Mouse (Mus musculus) heart, postnatal 10 days (tissue): ENCODE results near the gene Rimklb. TPM values are rescaled to one million over a fixed set of nuclear protein-coding genes. Genes with fewer than 3 reads are reported as not detected.
"Not testable (repeated sequence)": the region's sequence is repeated elsewhere in the genome, so short reads cannot be mapped to it uniquely, and the experiment has no call there.

ENCODE experiments used
- DNase-seq, 2 experiments: peaks; one replicate each; pipeline ENCODE4 v3.0.0; 2021
- intact Hi-C: fragments of 180-260 bp; cut with DNase I; formaldehyde crosslinking; loops from one replicate; pipeline ENCODE4 v1.15.1; 2025
- total RNA-seq, 2 experiments: library from RNA; stranded (reverse); gene quantifications; 2 replicates each; pipeline ENCODE4 v1.2.3; 2021

Gene Rimklb
- total RNA-seq, 2 experiments from 2014 or later, result 0.45 TPM; not detected in 1

GRCm38 (mm10) chr6:122505041-122505440 lies 6.5 kb upstream of the Rimklb start:
- intact Hi-C loops, result no loop called here
- DNase-seq, result no peak

GRCm38 (mm10) chr6:122496501-122496900 lies 2.1 kb downstream of the Rimklb start:
- DNase-seq, result peak in 1 of 2 experiments; percentile 53
- intact Hi-C loops, result loop anchor here (1.0 to 10.0 kb wide), 3 partner anchors 23 to 92 kb away; no protein-coding TSS in a partner anchor

- peak; percentile 37 to 49 for DNase-seq
- intact Hi-C loops, result loop anchor here (10.0 kb wide), 1 partner anchor 90 kb away; no protein-coding TSS in a partner anchor
Observed at GRCm38 (mm10) chr6:122495082-122495881, 3.3 kb downstream of the Rimklb start.

GRCm38 (mm10) chr6:122493799-122494472 lies 4.6 kb downstream of the Rimklb start:
- no peak for DNase-seq
- intact Hi-C loops, result loop anchor here (10.0 kb wide), 1 partner anchor 89 kb away; no protein-coding TSS in a partner anchor

GRCm38 (mm10) chr6:122492479-122492878 lies 6.1 kb downstream of the Rimklb start:
- intact Hi-C loops, result loop anchor here (10.0 kb wide), 1 partner anchor 88 kb away; no protein-coding TSS in a partner anchor
- DNase-seq, result no peak

- intact Hi-C loops, result loop anchor here (10.0 kb wide), 1 partner anchor 87 kb away; no protein-coding TSS in a partner anchor
- DNase-seq, result peak; percentile 70 to 81
Observed at GRCm38 (mm10) chr6:122491557-122491956, 7.0 kb downstream of the Rimklb start.

GRCm38 (mm10) chr6:122490929-122491512 lies 7.5 kb downstream of the Rimklb start:
- no peak for DNase-seq
- intact Hi-C loops, result loop anchor here (10.0 kb wide), 1 partner anchor 86 kb away; no protein-coding TSS in a partner anchor

- DNase-seq, result peak in 1 of 2 experiments; percentile 24
- intact Hi-C loops, result loop anchor here (5.0 kb wide), 1 partner anchor 144 kb away; the partner anchor contains the start of gene Phc1
Observed at GRCm38 (mm10) chr6:122486297-122487117, 12.1 kb downstream of the Rimklb start.

- DNase-seq, result no peak
- intact Hi-C loops, result loop anchor here (5.0 kb wide), 1 partner anchor 143 kb away; the partner anchor contains the start of gene Phc1
Observed at GRCm38 (mm10) chr6:122485401-122486296, 12.9 kb downstream of the Rimklb start.

- intact Hi-C loops, result no loop called here
- no peak for DNase-seq
Observed at GRCm38 (mm10) chr6:122478062-122478461, 20.5 kb downstream of the Rimklb start.

GRCm38 (mm10) chr6:122471461-122471860 lies 27.1 kb downstream of the Rimklb start:
- DNase-seq, intact Hi-C loops: not testable (repeated sequence)

- no peak for DNase-seq
- intact Hi-C loops, result no loop called here
Observed at GRCm38 (mm10) chr6:122470240-122470639, 28.3 kb downstream of the Rimklb start.

GRCm38 (mm10) chr6:122469030-122469640 lies 29.4 kb downstream of the Rimklb start:
- intact Hi-C loops, result no loop called here
- no peak for DNase-seq

- no peak for DNase-seq
- intact Hi-C loops, result no loop called here
Observed at GRCm38 (mm10) chr6:122466092-122466713, 32.4 kb downstream of the Rimklb start.

- DNase-seq, result no peak
- intact Hi-C loops, result no loop called here
Observed at GRCm38 (mm10) chr6:122458946-122459693, 39.4 kb downstream of the Rimklb start.

GRCm38 (mm10) chr6:122447848-122448247 lies 50.7 kb downstream of the Rimklb start:
- DNase-seq, result no peak
- intact Hi-C loops, result no loop called here

GRCm38 (mm10) chr6:122445215-122445614 lies 53.3 kb downstream of the Rimklb start:
- no peak for DNase-seq
- intact Hi-C loops, result no loop called here
